9 mouse cellular contexts compared by ENCODE assay signal in the genomic region with DNA sequence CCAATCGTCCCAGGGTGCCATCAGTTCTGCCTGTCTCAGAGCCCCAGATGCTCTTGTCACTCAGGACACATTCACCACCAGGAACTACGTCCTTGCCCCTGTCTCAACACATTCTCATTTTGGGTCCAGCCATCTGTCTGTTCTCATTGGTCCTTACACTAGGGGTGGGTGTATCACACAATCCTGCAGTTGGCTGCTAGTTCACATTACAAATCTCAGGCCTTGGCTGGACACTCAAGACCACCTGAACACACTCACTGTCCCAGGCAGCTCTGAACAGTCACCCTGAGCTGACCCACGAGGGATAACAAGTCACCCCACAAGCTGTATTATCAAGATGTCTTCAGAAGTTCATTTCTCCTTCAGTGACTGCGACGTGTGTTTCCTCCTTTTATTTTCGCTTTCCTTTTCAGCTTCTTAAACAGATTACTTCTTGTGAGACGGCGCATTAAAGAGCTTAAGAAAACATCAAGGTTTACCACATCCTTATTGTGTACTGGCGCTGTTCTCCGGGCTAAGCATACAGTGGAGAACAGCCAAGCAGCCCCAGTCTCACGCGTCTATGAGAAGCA. TPM values are rescaled to one million over a fixed set of nuclear protein-coding genes. Genes with fewer than 3 reads are reported as not detected.
A peak's percentile ranks its signal among the peaks of the same experiment; 100 is the strongest.
DNase-seq lines count a peak whose midpoint lies in the region; ATAC-seq and TF ChIP-seq lines count a peak whose summit lies in the region.
"Had no signal": no experiment of that assay in that cellular context is flagged by ENCODE, and none has a peak within 500 bp of the region (broad histone marks: within the 10 kb centered on the region; RNA-seq: fewer than 3 reads in every experiment).

No protein-coding gene starts in this region.

- whole genome bisulfite sequencing in liver, postnatal 0 days (ENCODE audit: insufficient replicate concordance): 26% methylated on average over 12 of the region's 12 CpGs
- WGBS in small intestine, adult 2 months: 6% methylated on average over 12 of the region's 12 CpGs
- WGBS in midbrain, embryonic 14.5 days: 46% methylated on average over 12 of the region's 12 CpGs
- WGBS in midbrain, embryonic 15.5 days: 43% methylated on average over 12 of the region's 12 CpGs

- ATAC-seq in liver, postnatal 0 days: no peak
- no peak for ATAC-seq in midbrain, embryonic 14.5 days (ENCODE audit: low FRiP score, low TSS enrichment)
- no peak for ATAC-seq in midbrain, embryonic 15.5 days (replicated peaks)

- no peaks in the 10 kb centered on the region for H3K9me3 ChIP-seq in liver, postnatal 0 days (ENCODE audit: low read length)
- no peaks in the 10 kb centered on the region for H3K9me3 ChIP-seq in midbrain, embryonic 14.5 days (ENCODE audit: control insufficient read depth, low read length)
- H3K9me3 ChIP-seq in midbrain, embryonic 15.5 days: no peaks in the 10 kb centered on the region
- H3K9me3 ChIP-seq: embryonic facial prominence, embryonic 13.5 days had no signal

- peak overlapping the region; percentile 25 for H3K4me3 ChIP-seq in liver, postnatal 0 days (ENCODE audit: low read depth, low read length)
- peak overlapping the region; percentile 42 for H3K4me3 ChIP-seq in small intestine, adult 2 months (ENCODE audit: low read depth, low read length)
- no peak overlapping the region for H3K4me3 ChIP-seq in midbrain, embryonic 14.5 days (replicated peaks; ENCODE audit: low read depth, low read length)
- no peak overlapping the region for H3K4me3 ChIP-seq in midbrain, embryonic 15.5 days
- H3K4me3 ChIP-seq: embryonic facial prominence, embryonic 13.5 days; layer of hippocampus, adult 2 months had no signal

- H3K27ac ChIP-seq in liver, postnatal 0 days (ENCODE audit: low read depth): peak overlapping the region; percentile 44; the same call in 1 of the 2 replicates
- peak overlapping the region; percentile 80 for H3K27ac ChIP-seq in small intestine, adult 2 months (ENCODE audit: insufficient read depth, low read depth, low read length)
- no peak overlapping the region for H3K27ac ChIP-seq in midbrain, embryonic 14.5 days (replicated peaks; ENCODE audit: low read depth, low read length)
- H3K27ac ChIP-seq in midbrain, embryonic 15.5 days: no peak overlapping the region
- H3K27ac ChIP-seq: embryonic facial prominence, embryonic 13.5 days; layer of hippocampus, adult 2 months had no signal

- no peak for TF ChIP-seq CTCF in liver, postnatal 0 days (IDR thresholded peaks at IDR 0.05; ENCODE audit: low read depth)
- no peak for TF ChIP-seq CTCF in small intestine, adult 2 months (IDR thresholded peaks at IDR 0.05; ENCODE audit: extremely low read depth, insufficient read length, insufficient replicate concordance, low read depth, low read length)

- H3K27me3 ChIP-seq in liver, postnatal 0 days (ENCODE audit: insufficient read depth, low read length): no peaks in the 10 kb centered on the region
- no peaks in the 10 kb centered on the region for H3K27me3 ChIP-seq in small intestine, adult 2 months (ENCODE audit: control insufficient read depth, insufficient read depth, low read length)
- no peaks in the 10 kb centered on the region for H3K27me3 ChIP-seq in midbrain, embryonic 14.5 days (ENCODE audit: control insufficient read depth, insufficient read depth, low read length)
- no peaks in the 10 kb centered on the region for H3K27me3 ChIP-seq in midbrain, embryonic 15.5 days (replicated peaks)
- H3K27me3 ChIP-seq: embryonic facial prominence, embryonic 13.5 days had no signal

- TF ChIP-seq POLR2A in small intestine, adult 2 months (IDR thresholded peaks at IDR 0.05; ENCODE audit: low read depth, low read length): no peak

- H3K9ac ChIP-seq in liver, postnatal 0 days (replicated peaks): no peak overlapping the region; the same call in 1 of the 2 replicates
- H3K9ac ChIP-seq in midbrain, embryonic 14.5 days (replicated peaks; ENCODE audit: low read length): no peak overlapping the region
- H3K9ac ChIP-seq in midbrain, embryonic 15.5 days: no peak overlapping the region
- H3K9ac ChIP-seq: embryonic facial prominence, embryonic 13.5 days had no signal

- H3K4me1 ChIP-seq in liver, postnatal 0 days (ENCODE audit: insufficient read depth): no peaks in the 10 kb centered on the region
- H3K4me1 ChIP-seq in small intestine, adult 2 months (ENCODE audit: control insufficient read depth, insufficient read depth, insufficient read length, low read length): peaks cover 14% of the 10 kb centered on the region
- no peaks in the 10 kb centered on the region for H3K4me1 ChIP-seq in midbrain, embryonic 14.5 days (ENCODE audit: control insufficient read depth, insufficient read depth, low read length)
- peaks cover 5% of the 10 kb centered on the region for H3K4me1 ChIP-seq in midbrain, embryonic 15.5 days

- peak; percentile 73 to 79 for DNase-seq in B cell, adult 2 months
- DNase-seq in CD8-positive naive resting alpha-beta T cell, adult 2 months (ENCODE audit: low read depth in 2 of 2, low spot score in 2 of 2): peak; percentile 66 to 67
- no peak for DNase-seq in liver, postnatal 0 days
- DNase-seq in adipocyte (ENCODE audit: low spot score): no peak
- DNase-seq in midbrain, embryonic 14.5 days: no peak

- no peaks in the 10 kb centered on the region for H3K36me3 ChIP-seq in liver, postnatal 0 days (replicated peaks; ENCODE audit: insufficient read depth, low read length)
- no peaks in the 10 kb centered on the region for H3K36me3 ChIP-seq in small intestine, adult 2 months (ENCODE audit: control insufficient read depth, insufficient read depth, low read length)
- H3K36me3 ChIP-seq in midbrain, embryonic 14.5 days (ENCODE audit: control insufficient read depth, insufficient read depth, low read length): no peaks in the 10 kb centered on the region
- H3K36me3 ChIP-seq in midbrain, embryonic 15.5 days (replicated peaks): no peaks in the 10 kb centered on the region
- H3K36me3 ChIP-seq: embryonic facial prominence, embryonic 13.5 days had no signal

- H3K4me2 ChIP-seq in liver, postnatal 0 days (ENCODE audit: low read depth, low read length): peak overlapping the region; percentile 54; the same call in 1 of the 2 replicates
- H3K4me2 ChIP-seq in midbrain, embryonic 14.5 days (ENCODE audit: low read length): no peak overlapping the region
- no peak overlapping the region for H3K4me2 ChIP-seq in midbrain, embryonic 15.5 days
- H3K4me2 ChIP-seq: embryonic facial prominence, embryonic 13.5 days had no signal

- TF ChIP-seq EP300 in liver, postnatal 0 days (IDR thresholded peaks at IDR 0.05; ENCODE audit: low read depth): no peak

RNA-seq across cellular contexts. Expression of gene Abhd12b, which starts 17.7 kb away (rescaled TPM):
- not detected in 2 replicates for polyA plus RNA-seq in liver, postnatal 0 days (2015; fragmentation: Nextera tagmentation; extraction: Ambion mirVana)
- not detected in 2 replicates for polyA plus RNA-seq in small intestine, adult 2 months (2012; rRNA removed)
- 0.39 and 0.47 TPM in 2 replicates for polyA plus RNA-seq in midbrain, embryonic 14.5 days (2014; fragmentation: Nextera tagmentation; extraction: Ambion mirVana)
- polyA plus RNA-seq in midbrain, embryonic 15.5 days (2015; fragmentation: Nextera tagmentation; extraction: Ambion mirVana): 0.27 and 0.28 TPM in 2 replicates

RNA-seq across cellular contexts. Expression of gene Nin, which starts 22.8 kb away (rescaled TPM):
- polyA plus RNA-seq in liver, postnatal 0 days (2015; fragmentation: Nextera tagmentation; extraction: Ambion mirVana): 1.9 and 2.9 TPM in 2 replicates
- polyA plus RNA-seq in small intestine, adult 2 months (2012; rRNA removed): 1.2 and 4.0 TPM in 2 replicates
- polyA plus RNA-seq in midbrain, embryonic 14.5 days (2014; fragmentation: Nextera tagmentation; extraction: Ambion mirVana): 15.3 and 17.1 TPM in 2 replicates
- polyA plus RNA-seq in midbrain, embryonic 15.5 days (2015; fragmentation: Nextera tagmentation; extraction: Ambion mirVana): 14.1 and 15.9 TPM in 2 replicates

Comparison
In these comparisons a context has a peak if more than half of its experiments do, and no peak if none do; other contexts are left out.
1. DNase-seq: peak in B cell, adult 2 months (2 of 2) and CD8-positive naive resting alpha-beta T cell, adult 2 months (2 of 2); none in liver, postnatal 0 days (single experiment), adipocyte (single experiment) and midbrain, embryonic 14.5 days (single experiment).
2. H3K27ac ChIP-seq: peak in liver, postnatal 0 days (single experiment) and small intestine, adult 2 months (single experiment); none in midbrain, embryonic 14.5 days (single experiment) and midbrain, embryonic 15.5 days (single experiment).
3. H3K4me3 ChIP-seq: peak in liver, postnatal 0 days (single experiment) and small intestine, adult 2 months (single experiment); none in midbrain, embryonic 14.5 days (single experiment) and midbrain, embryonic 15.5 days (single experiment).